Mouse (Mus musculus) left cerebral cortex, adult 11 months (tissue): ENCODE data around the gene Il10rb.
"Not testable (repeated sequence)": the region's sequence is repeated elsewhere in the genome, so short reads cannot be mapped to it uniquely, and the experiment has no call there.

ENCODE experiments used
- DNase-seq: peaks from one replicate; pipeline ENCODE4 v3.0.0; 2022; ENCODE audit warnings: low spot score

The Il10rb gene

GRCm38 (mm10) chr16:91416357-91416756, 10.4 kb downstream of the Il10rb start:
- DNase-seq: no peak

- DNase-seq: no peak
Measured at GRCm38 (mm10) chr16:91416938-91417337, 11.0 kb downstream of the Il10rb start.

GRCm38 (mm10) chr16:91418531-91418930, 12.6 kb downstream of the Il10rb start:
- no peak for DNase-seq

GRCm38 (mm10) chr16:91425816-91426215, 19.9 kb downstream of the Il10rb start:
- DNase-seq: no peak

GRCm38 (mm10) chr16:91426586-91426985, 20.6 kb downstream of the Il10rb start:
- DNase-seq: no peak

- DNase-seq: no peak
Measured at GRCm38 (mm10) chr16:91427461-91427860, 21.5 kb downstream of the Il10rb start.

GRCm38 (mm10) chr16:91428259-91428865, 22.4 kb downstream of the Il10rb start:
- DNase-seq: no peak

- no peak for DNase-seq
Measured at GRCm38 (mm10) chr16:91432720-91433328, 26.9 kb downstream of the Il10rb start.

- no peak for DNase-seq
Measured at GRCm38 (mm10) chr16:91433329-91433933, 27.5 kb downstream of the Il10rb start.

GRCm38 (mm10) chr16:91434119-91434518, 28.2 kb downstream of the Il10rb start:
- DNase-seq: no peak

- DNase-seq: no peak
Measured at GRCm38 (mm10) chr16:91438081-91438480, 32.1 kb downstream of the Il10rb start.

GRCm38 (mm10) chr16:91438599-91438998, 32.6 kb downstream of the Il10rb start:
- not testable (repeated sequence) for DNase-seq

- DNase-seq: no peak
Measured at GRCm38 (mm10) chr16:91441366-91441765, 35.4 kb downstream of the Il10rb start.

GRCm38 (mm10) chr16:91441811-91442240, 35.9 kb downstream of the Il10rb start:
- no peak for DNase-seq

GRCm38 (mm10) chr16:91442446-91442845, 36.5 kb downstream of the Il10rb start:
- no peak for DNase-seq

GRCm38 (mm10) chr16:91443211-91443611, 37.2 kb downstream of the Il10rb start:
- no peak for DNase-seq

GRCm38 (mm10) chr16:91444847-91445246, 38.9 kb downstream of the Il10rb start:
- no peak for DNase-seq

- DNase-seq: no peak
Measured at GRCm38 (mm10) chr16:91445566-91445965, 39.6 kb downstream of the Il10rb start.

GRCm38 (mm10) chr16:91446778-91447511, 41.0 kb downstream of the Il10rb start:
- no peak for DNase-seq

GRCm38 (mm10) chr16:91447512-91447900, 41.5 kb downstream of the Il10rb start:
- DNase-seq: no peak

GRCm38 (mm10) chr16:91448088-91448487, 42.1 kb downstream of the Il10rb start:
- DNase-seq: no peak

- DNase-seq: no peak
Measured at GRCm38 (mm10) chr16:91448895-91449294, 42.9 kb downstream of the Il10rb start.
